Mouse (Mus musculus): ENCODE measurements around the gene Gcdh. TPM values are rescaled to one million over a fixed set of nuclear protein-coding genes. Genes with fewer than 3 reads are reported as not detected.

Gene Gcdh
- polyA plus RNA-seq, 1 experiment from 2014 or later, result 18.5 TPM

GRCm38 (mm10) chr8:84934860-84935259 is 41.1 kb upstream of the Gcdh start:
- ATAC-seq (ENCODE audit: low FRiP score, low TSS enrichment) (peak; percentile 11; the same call in 1 of the 2 replicates), DNase-seq (ENCODE audit: low spot score) (no peak)
- peaks cover 15% of the 10 kb centered on the region; the same call in 1 of the 2 replicates for H3K27me3 ChIP-seq (ENCODE audit: control insufficient read depth, insufficient read depth, low read length)
- WGBS, result 1% methylated on average over 15 of the region's 15 CpGs
- TF ChIP-seq CTCF (IDR thresholded peaks at IDR 0.05; ENCODE audit: low read depth) (no peak), EP300 (optimal IDR thresholded peaks at IDR 0.05) (no peak)
- no peak overlapping the region for H3K27ac ChIP-seq (replicated peaks)
- H3K36me3 ChIP-seq (ENCODE audit: control insufficient read depth, insufficient read depth, low read length), result no peaks in the 10 kb centered on the region
- H3K9ac ChIP-seq (ENCODE audit: low read length), result no peak overlapping the region
- H3K4me3 ChIP-seq (ENCODE audit: low read depth, low read length), result no peak overlapping the region
- no peak overlapping the region for H3K4me2 ChIP-seq (replicated peaks; ENCODE audit: low read depth)
- H3K4me1 ChIP-seq (replicated peaks; ENCODE audit: control insufficient read depth, insufficient read depth), result 0 out of 2 replicates have a peak, but pooled peaks cover 2% of the 10 kb centered on the region
- no peaks in the 10 kb centered on the region for H3K9me3 ChIP-seq (ENCODE audit: control insufficient read depth, low read length)

- H3K4me2 ChIP-seq (replicated peaks; ENCODE audit: low read depth), result no peak overlapping the region
- 78% methylated on average over 16 of the region's 16 CpGs for WGBS
- H3K9me3 ChIP-seq (ENCODE audit: control insufficient read depth, low read length), result no peaks in the 10 kb centered on the region
- no peak overlapping the region for H3K9ac ChIP-seq (ENCODE audit: low read length)
- DNase-seq (ENCODE audit: low spot score) (no peak), ATAC-seq (ENCODE audit: low FRiP score, low TSS enrichment) (no peak)
- no peak overlapping the region for H3K27ac ChIP-seq (replicated peaks)
- TF ChIP-seq CTCF (IDR thresholded peaks at IDR 0.05; ENCODE audit: low read depth), result no peak
- no peak for TF ChIP-seq EP300 (optimal IDR thresholded peaks at IDR 0.05)
- H3K27me3 ChIP-seq (ENCODE audit: control insufficient read depth, insufficient read depth, low read length), result peaks cover 15% of the 10 kb centered on the region; the same call in 1 of the 2 replicates
- no peak overlapping the region for H3K4me3 ChIP-seq (ENCODE audit: low read depth, low read length)
- H3K4me1 ChIP-seq (replicated peaks; ENCODE audit: control insufficient read depth, insufficient read depth), result 0 out of 2 replicates have a peak, but pooled peaks cover 2% of the 10 kb centered on the region
- no peaks in the 10 kb centered on the region for H3K36me3 ChIP-seq (ENCODE audit: control insufficient read depth, insufficient read depth, low read length)
These were observed 40.2 kb upstream of the Gcdh start for GRCm38 (mm10) chr8:84933767-84934559.

- Histone ChIP-seq H3K27me3 (ENCODE audit: control insufficient read depth, insufficient read depth, low read length) (peaks cover 3% of the 10 kb centered on the region; the same call in 1 of the 2 replicates), H3K4me2 (replicated peaks; ENCODE audit: low read depth) (no peak overlapping the region), H3K36me3 (ENCODE audit: control insufficient read depth, insufficient read depth, low read length) (no peaks in the 10 kb centered on the region), H3K4me1 (replicated peaks; ENCODE audit: control insufficient read depth, insufficient read depth) (no peaks in the 10 kb centered on the region), H3K27ac (replicated peaks) (no peak overlapping the region), H3K4me3 (ENCODE audit: low read depth, low read length) (no peak overlapping the region), H3K9ac (ENCODE audit: low read length) (no peak overlapping the region), H3K9me3 (ENCODE audit: control insufficient read depth, low read length) (no peaks in the 10 kb centered on the region)
- DNase-seq (ENCODE audit: low spot score) (no peak), ATAC-seq (ENCODE audit: low FRiP score, low TSS enrichment) (no peak)
- TF ChIP-seq EP300 (optimal IDR thresholded peaks at IDR 0.05) (no peak), CTCF (IDR thresholded peaks at IDR 0.05; ENCODE audit: low read depth) (no peak)
- 81% methylated on average over 13 of the region's 13 CpGs for WGBS
These were observed 36.9 kb upstream of the Gcdh start for GRCm38 (mm10) chr8:84930582-84930981.

- TF ChIP-seq EP300 (optimal IDR thresholded peaks at IDR 0.05) (no peak), CTCF (IDR thresholded peaks at IDR 0.05; ENCODE audit: low read depth) (peak; percentile 80)
These were observed 35.0 kb upstream of the Gcdh start for GRCm38 (mm10) chr8:84928456-84929306.

GRCm38 (mm10) chr8:84927513-84927912 is 33.8 kb upstream of the Gcdh start:
- ATAC-seq (ENCODE audit: low FRiP score, low TSS enrichment) (0 out of 2 replicates have a peak, but pooled peaks have one; percentile 27), DNase-seq (ENCODE audit: low spot score) (no peak)
- no peaks in the 10 kb centered on the region for H3K36me3 ChIP-seq (ENCODE audit: control insufficient read depth, insufficient read depth, low read length)
- TF ChIP-seq CTCF (IDR thresholded peaks at IDR 0.05; ENCODE audit: low read depth) (no peak), EP300 (optimal IDR thresholded peaks at IDR 0.05) (no peak)
- no peak overlapping the region for H3K4me2 ChIP-seq (replicated peaks; ENCODE audit: low read depth)
- 85% methylated on average over 1 of the region's 1 CpGs for WGBS
- H3K9me3 ChIP-seq (ENCODE audit: control insufficient read depth, low read length), result no peaks in the 10 kb centered on the region
- no peaks in the 10 kb centered on the region for H3K27me3 ChIP-seq (ENCODE audit: control insufficient read depth, insufficient read depth, low read length)
- no peak overlapping the region for H3K9ac ChIP-seq (ENCODE audit: low read length)
- H3K4me1 ChIP-seq (replicated peaks; ENCODE audit: control insufficient read depth, insufficient read depth), result no peaks in the 10 kb centered on the region
- H3K4me3 ChIP-seq (ENCODE audit: low read depth, low read length), result no peak overlapping the region
- H3K27ac ChIP-seq (replicated peaks), result no peak overlapping the region

More at GRCm38 (mm10) chr8:84928456-84929306, 35.0 kb upstream of the Gcdh start:
- no peak overlapping the region for H3K27ac ChIP-seq (replicated peaks)
- peak overlapping the region; percentile 22; the same call in 1 of the 2 replicates for H3K4me3 ChIP-seq (ENCODE audit: low read depth, low read length)
- H3K4me1 ChIP-seq (replicated peaks; ENCODE audit: control insufficient read depth, insufficient read depth), result no peaks in the 10 kb centered on the region
- peak overlapping the region; percentile 45 for H3K4me2 ChIP-seq (replicated peaks; ENCODE audit: low read depth)
- 3% methylated on average over 49 of the region's 52 CpGs for WGBS
- no peaks in the 10 kb centered on the region for H3K36me3 ChIP-seq (ENCODE audit: control insufficient read depth, insufficient read depth, low read length)
- peak; percentile 76 for ATAC-seq (ENCODE audit: low FRiP score, low TSS enrichment)
- DNase-seq (ENCODE audit: low spot score), result peak; percentile 73
- 0 out of 2 replicates have a peak overlapping the region, but pooled peaks have one; percentile 23 for H3K9ac ChIP-seq (ENCODE audit: low read length)
- no peaks in the 10 kb centered on the region for H3K9me3 ChIP-seq (ENCODE audit: control insufficient read depth, low read length)
- no peaks in the 10 kb centered on the region for H3K27me3 ChIP-seq (ENCODE audit: control insufficient read depth, insufficient read depth, low read length)
